ENCODE assay signal across 8 mouse cellular contexts in genomic region chr7:13278308-13278891, GRCm38 (mm10). TPM values are rescaled to one million over a fixed set of nuclear protein-coding genes. Genes with fewer than 3 reads are reported as not detected.
A peak's percentile ranks its signal among the peaks of the same experiment; 100 is the strongest.
DNase-seq lines count a peak whose midpoint lies in the region; ATAC-seq lines count a peak whose summit lies in the region.

Gene Zswim9, minus strand, starts transcription at chr7:13278721.

- peak; percentile 97 for ATAC-seq in inflammation-experienced regulatory T-cells, adult 6 months
- peak; percentile 96 for ATAC-seq in megakaryocyte-erythroid progenitor cell, adult 5-6 weeks (replicated peaks; ENCODE audit: low FRiP score, low TSS enrichment, poor library complexity, severe bottlenecking)

- DNase-seq in adrenal gland, adult (ENCODE audit: inconsistent age in 2 of 2, low spot score in 1 of 2) = peak; percentile 93 to 98
- peak; percentile 96 for DNase-seq in embryo, embryonic 10.5 days (ENCODE audit: low spot score)
- DNase-seq in gastrocnemius, postnatal 14 days = peak; percentile 92
- peak; percentile 91 to 95 for DNase-seq in left cerebral cortex, postnatal 10 days (ENCODE audit: extremely low spot score in 1 of 2, low spot score in 2 of 2)
- DNase-seq in right cerebral cortex, postnatal 25 days = peak; percentile 94
- peak; percentile 87 to 90 for DNase-seq in urinary bladder, postnatal 4 days (ENCODE audit: low spot score in 2 of 2)

- intact Hi-C loops in gastrocnemius, postnatal 14 days (cut with DNase I; ENCODE audit: low total_unique reads) = no loop called here
- intact Hi-C loops in left cerebral cortex, postnatal 10 days (cut with DNase I) = no loop called here

RNA-seq across cellular contexts. Expression of gene Zswim9, which starts in this region (rescaled TPM):
- total RNA-seq in gastrocnemius, postnatal 14 days (2021) = 1 to 10 TPM; 4.5 to 5.4 TPM
- 1 to 10 TPM; 1.7 to 2.5 (median 2.2) TPM for polyA plus RNA-seq in inflammation-experienced regulatory T-cells, adult 6 months (2017; shearing (Covaris generic))
- total RNA-seq in left cerebral cortex, postnatal 10 days (2021) = 10 to 100 TPM; 12.4 to 13.0 TPM
- total RNA-seq in megakaryocyte-erythroid progenitor cell, adult 5-6 weeks (2014; fragmentation: Nextera tagmentation) = 5.9 and 6.3 TPM in 2 replicates
- total RNA-seq in megakaryocyte-erythroid progenitor cell, adult 5-6 weeks (2017) = 1.7 and 5.9 TPM in 2 replicates

Comparison
In these comparisons a context has a peak if more than half of its experiments do, and no peak if none do; other contexts are left out.
1. Peak in every context shown above with its lines: DNase-seq and ATAC-seq.